In genomic region chr2:164866741-164867551, GRCm38 (mm10) we compare ENCODE assay signal across 9 mouse cellular contexts. TPM values are rescaled to one million over a fixed set of nuclear protein-coding genes. Genes with fewer than 3 reads are reported as not detected.
DNase-seq lines count a peak whose midpoint lies in the region; ATAC-seq and TF ChIP-seq lines count a peak whose summit lies in the region.
"Had no signal": no experiment of that assay in that cellular context is flagged by ENCODE, and none has a peak within 500 bp of the region (broad histone marks: within the 10 kb centered on the region; RNA-seq: fewer than 3 reads in every experiment).

No protein-coding gene starts in this region.

- no peak for TF ChIP-seq POLR2A in limb, embryonic 14.5 days (IDR thresholded peaks at IDR 0.05; ENCODE audit: borderline replicate concordance, extremely low read depth, insufficient read depth, insufficient read length)

- H3K4me3 ChIP-seq in hindbrain, embryonic 15.5 days = no peak overlapping the region
- H3K4me3 ChIP-seq in hindbrain, embryonic 16.5 days (ENCODE audit: low read length) = no peak overlapping the region
- H3K4me3 ChIP-seq in heart, embryonic 12.5 days = 0 out of 2 replicates have a peak overlapping the region, but pooled peaks have one; percentile 0
- H3K4me3 ChIP-seq in limb, embryonic 14.5 days (replicated peaks; ENCODE audit: low read length) = no peak overlapping the region
- H3K4me3 ChIP-seq: limb, embryonic 12.5 days had no signal

- H3K9ac ChIP-seq in hindbrain, embryonic 15.5 days = no peak overlapping the region
- no peak overlapping the region for H3K9ac ChIP-seq in hindbrain, embryonic 16.5 days (ENCODE audit: low read depth, low read length)
- peak overlapping the region; percentile 35; the same call in 1 of the 2 replicates for H3K9ac ChIP-seq in heart, embryonic 12.5 days
- no peak overlapping the region for H3K9ac ChIP-seq in limb, embryonic 14.5 days (ENCODE audit: low read depth, low read length, severe bottlenecking)
- H3K9ac ChIP-seq: limb, embryonic 12.5 days had no signal

- H3K4me1 ChIP-seq in hindbrain, embryonic 15.5 days (replicated peaks) = 0 out of 2 replicates have a peak, but pooled peaks cover under 1% of the 10 kb centered on the region
- peaks cover under 1% of the 10 kb centered on the region; the same call in 1 of the 2 replicates for H3K4me1 ChIP-seq in hindbrain, embryonic 16.5 days (ENCODE audit: control insufficient read depth, insufficient read depth, low read depth, low read length)
- peaks cover 31% of the 10 kb centered on the region for H3K4me1 ChIP-seq in heart, embryonic 12.5 days (replicated peaks)
- H3K4me1 ChIP-seq in limb, embryonic 14.5 days (ENCODE audit: control insufficient read depth, insufficient read depth, low read length) = 0 out of 2 replicates have a peak, but pooled peaks cover under 1% of the 10 kb centered on the region

- H3K27ac ChIP-seq in hindbrain, embryonic 15.5 days (replicated peaks) = peak overlapping the region; percentile 15; the same call in 1 of the 2 replicates
- H3K27ac ChIP-seq in hindbrain, embryonic 16.5 days (ENCODE audit: low read depth, low read length) = no peak overlapping the region
- H3K27ac ChIP-seq in heart, embryonic 12.5 days (ENCODE audit: poor library complexity, severe bottlenecking) = peak overlapping the region; percentile 92
- no peak overlapping the region for H3K27ac ChIP-seq in limb, embryonic 14.5 days (replicated peaks; ENCODE audit: low read depth, low read length)
- H3K27ac ChIP-seq: limb, embryonic 12.5 days had no signal

- H3K9me3 ChIP-seq in hindbrain, embryonic 15.5 days = no peaks in the 10 kb centered on the region
- H3K9me3 ChIP-seq in hindbrain, embryonic 16.5 days (ENCODE audit: control insufficient read depth, low read length) = 0 out of 2 replicates have a peak, but pooled peaks cover 3% of the 10 kb centered on the region
- H3K9me3 ChIP-seq in heart, embryonic 12.5 days (replicated peaks) = peaks cover 8% of the 10 kb centered on the region
- H3K9me3 ChIP-seq in limb, embryonic 14.5 days (ENCODE audit: control insufficient read depth, low read length) = peaks cover 3% of the 10 kb centered on the region; the same call in 1 of the 2 replicates

- H3K27me3 ChIP-seq in hindbrain, embryonic 15.5 days = no peaks in the 10 kb centered on the region
- no peaks in the 10 kb centered on the region for H3K27me3 ChIP-seq in hindbrain, embryonic 16.5 days (replicated peaks; ENCODE audit: control insufficient read depth, insufficient read depth, low read length)
- H3K27me3 ChIP-seq in heart, embryonic 12.5 days (replicated peaks) = no peaks in the 10 kb centered on the region
- H3K27me3 ChIP-seq in limb, embryonic 14.5 days (ENCODE audit: control insufficient read depth, insufficient read depth, low read length) = no peaks in the 10 kb centered on the region
- H3K27me3 ChIP-seq: limb, embryonic 12.5 days had no signal

- 63% methylated on average over 16 of the region's 16 CpGs for WGBS in hindbrain, embryonic 15.5 days
- WGBS in hindbrain, embryonic 16.5 days = 56% methylated on average over 16 of the region's 16 CpGs
- WGBS in heart, embryonic 12.5 days = 26% methylated on average over 16 of the region's 16 CpGs
- WGBS in limb, embryonic 14.5 days = 54% methylated on average over 16 of the region's 16 CpGs

- H3K36me3 ChIP-seq in hindbrain, embryonic 15.5 days = no peaks in the 10 kb centered on the region
- no peaks in the 10 kb centered on the region for H3K36me3 ChIP-seq in hindbrain, embryonic 16.5 days (ENCODE audit: control insufficient read depth, insufficient read depth, low read length)
- H3K36me3 ChIP-seq in heart, embryonic 12.5 days = no peaks in the 10 kb centered on the region
- H3K36me3 ChIP-seq in limb, embryonic 14.5 days (ENCODE audit: control insufficient read depth, insufficient read depth, low read length) = no peaks in the 10 kb centered on the region
- H3K36me3 ChIP-seq: limb, embryonic 12.5 days had no signal

- 0 out of 2 replicates have a peak, but pooled peaks have one; percentile 42 for ATAC-seq in hindbrain, embryonic 15.5 days (ENCODE audit: low FRiP score, low read depth)
- ATAC-seq in hindbrain, embryonic 16.5 days = no peak; the same call in 1 of the 2 replicates
- peak; percentile 87 for ATAC-seq in heart, embryonic 12.5 days (ENCODE audit: insufficient number of reproducible peaks, low FRiP score)
- no peak; the same call in 1 of the 2 replicates for ATAC-seq in limb, embryonic 14.5 days (ENCODE audit: low FRiP score, low read depth)

- no peak overlapping the region for H3K4me2 ChIP-seq in hindbrain, embryonic 15.5 days
- no peak overlapping the region for H3K4me2 ChIP-seq in hindbrain, embryonic 16.5 days (ENCODE audit: low read length)
- H3K4me2 ChIP-seq in heart, embryonic 12.5 days = no peak overlapping the region
- no peak overlapping the region for H3K4me2 ChIP-seq in limb, embryonic 14.5 days (replicated peaks; ENCODE audit: low read depth, low read length, severe bottlenecking)
- H3K4me2 ChIP-seq: limb, embryonic 12.5 days had no signal

- peak; percentile 54 for DNase-seq in T-cell, adult 2 months (ENCODE audit: low spot score)
- DNase-seq in limb, embryonic 14.5 days (ENCODE audit: low spot score) = peak; percentile 46
- peak; percentile 65 for DNase-seq in retina, postnatal 7 days (ENCODE audit: low read depth, low spot score)
- no peak for DNase-seq in right cerebral cortex, adult 2 months (ENCODE audit: low spot score in 2 of 2)
- no peak for DNase-seq in spleen, postnatal 4 days (ENCODE audit: low spot score in 2 of 2)

RNA-seq across cellular contexts. Expression of gene Pltp, which starts 9.4 kb away (rescaled TPM):
- 123 and 129 TPM in 2 replicates for polyA plus RNA-seq in hindbrain, embryonic 15.5 days (2015; fragmentation: Nextera tagmentation; extraction: Ambion mirVana)
- 127 and 140 TPM in 2 replicates for polyA plus RNA-seq in hindbrain, embryonic 16.5 days (2015; fragmentation: Nextera tagmentation; extraction: Ambion mirVana)
- polyA plus RNA-seq in heart, embryonic 12.5 days (2016; fragmentation: Nextera tagmentation; extraction: Ambion mirVana) = 9.7 and 9.9 TPM in 2 replicates
- polyA plus RNA-seq in limb, embryonic 14.5 days (2012; rRNA removed) = 45.5 and 55.3 TPM in 2 replicates
- polyA plus RNA-seq in limb, embryonic 14.5 days (2014; fragmentation: Nextera tagmentation; extraction: Ambion mirVana) = 51.1 and 56.2 TPM in 2 replicates

RNA-seq across cellular contexts. Expression of gene Pcif1, which starts 12.2 kb away (rescaled TPM):
- polyA plus RNA-seq in hindbrain, embryonic 15.5 days (2015; fragmentation: Nextera tagmentation; extraction: Ambion mirVana) = 78.5 and 81.7 TPM in 2 replicates
- 71.3 and 77.6 TPM in 2 replicates for polyA plus RNA-seq in hindbrain, embryonic 16.5 days (2015; fragmentation: Nextera tagmentation; extraction: Ambion mirVana)
- 52.1 and 53.1 TPM in 2 replicates for polyA plus RNA-seq in heart, embryonic 12.5 days (2016; fragmentation: Nextera tagmentation; extraction: Ambion mirVana)
- 40.5 and 48.6 TPM in 2 replicates for polyA plus RNA-seq in limb, embryonic 14.5 days (2012; rRNA removed)
- 66.4 and 73.0 TPM in 2 replicates for polyA plus RNA-seq in limb, embryonic 14.5 days (2014; fragmentation: Nextera tagmentation; extraction: Ambion mirVana)

RNA-seq across cellular contexts. Expression of gene Neurl2, which starts 33.7 kb away (rescaled TPM):
- polyA plus RNA-seq in hindbrain, embryonic 15.5 days (2015; fragmentation: Nextera tagmentation; extraction: Ambion mirVana) = 6.3 and 7.9 TPM in 2 replicates
- polyA plus RNA-seq in hindbrain, embryonic 16.5 days (2015; fragmentation: Nextera tagmentation; extraction: Ambion mirVana) = 6.7 and 7.8 TPM in 2 replicates
- polyA plus RNA-seq in heart, embryonic 12.5 days (2016; fragmentation: Nextera tagmentation; extraction: Ambion mirVana) = 45.0 and 45.5 TPM in 2 replicates
- polyA plus RNA-seq in limb, embryonic 14.5 days (2012; rRNA removed) = 7.2 and 8.5 TPM in 2 replicates
- 5.5 and 7.6 TPM in 2 replicates for polyA plus RNA-seq in limb, embryonic 14.5 days (2014; fragmentation: Nextera tagmentation; extraction: Ambion mirVana)

RNA-seq across cellular contexts. Expression of gene Ctsa, which starts 34.3 kb away (rescaled TPM):
- 97.0 and 105 TPM in 2 replicates for polyA plus RNA-seq in hindbrain, embryonic 15.5 days (2015; fragmentation: Nextera tagmentation; extraction: Ambion mirVana)
- polyA plus RNA-seq in hindbrain, embryonic 16.5 days (2015; fragmentation: Nextera tagmentation; extraction: Ambion mirVana) = 108 and 114 TPM in 2 replicates
- polyA plus RNA-seq in heart, embryonic 12.5 days (2016; fragmentation: Nextera tagmentation; extraction: Ambion mirVana) = 169 and 175 TPM in 2 replicates
- 197 and 285 TPM in 2 replicates for polyA plus RNA-seq in limb, embryonic 14.5 days (2012; rRNA removed)
- 147 and 163 TPM in 2 replicates for polyA plus RNA-seq in limb, embryonic 14.5 days (2014; fragmentation: Nextera tagmentation; extraction: Ambion mirVana)

RNA-seq across cellular contexts. Expression of gene Spata25, which starts 38.6 kb away (rescaled TPM):
- 0.34 TPM in 1 of 2 replicates, not detected in the other for polyA plus RNA-seq in hindbrain, embryonic 15.5 days (2015; fragmentation: Nextera tagmentation; extraction: Ambion mirVana)
- polyA plus RNA-seq in hindbrain, embryonic 16.5 days (2015; fragmentation: Nextera tagmentation; extraction: Ambion mirVana) = not detected in 2 replicates
- not detected in 2 replicates for polyA plus RNA-seq in heart, embryonic 12.5 days (2016; fragmentation: Nextera tagmentation; extraction: Ambion mirVana)
- polyA plus RNA-seq in limb, embryonic 14.5 days (2012; rRNA removed) = 0.09 and 0.13 TPM in 2 replicates
- not detected in 2 replicates for polyA plus RNA-seq in limb, embryonic 14.5 days (2014; fragmentation: Nextera tagmentation; extraction: Ambion mirVana)
- polyA plus RNA-seq: limb, embryonic 12.5 days had no signal

Comparison
In these comparisons a context has a peak if more than half of its experiments do, and no peak if none do; other contexts are left out.
1. ATAC-seq: peak in hindbrain, embryonic 15.5 days (single experiment) and heart, embryonic 12.5 days (single experiment); none in hindbrain, embryonic 16.5 days (single experiment) and limb, embryonic 14.5 days (single experiment).
2. H3K27ac ChIP-seq: peak in hindbrain, embryonic 15.5 days (single experiment) and heart, embryonic 12.5 days (single experiment); none in hindbrain, embryonic 16.5 days (single experiment) and limb, embryonic 14.5 days (single experiment).
3. DNase-seq: peak in T-cell, adult 2 months (single experiment), limb, embryonic 14.5 days (single experiment) and retina, postnatal 7 days (single experiment); none in right cerebral cortex, adult 2 months (0 of 2) and spleen, postnatal 4 days (0 of 2).